Mouse (Mus musculus) layer of hippocampus, adult 18-20 months (tissue): Measurements from ENCODE around the gene Gm6351. TPM values are rescaled to one million over a fixed set of nuclear protein-coding genes. Genes with fewer than 3 reads are reported as not detected.
"Not testable (repeated sequence)": the region's sequence is repeated elsewhere in the genome, so short reads cannot be mapped to it uniquely, and the experiment has no call there.

Source experiments
- DNase-seq, 2 experiments: peaks; one replicate each; pipeline ENCODE4 v3.0.0; 2022; ENCODE audit warnings: low spot score in 2 of 2
- long read RNA-seq: library from polyadenylated mRNA; stranded (forward); transcript quantifications from one replicate; pipeline ENCODE4 v2.0.0, GENCODE M21; 2021
- total RNA-seq, 2 experiments: library from RNA; stranded (reverse); gene quantifications; 2 replicates each; pipeline ENCODE4 v1.2.3; 2021

Gm6351 gene
- not detected for total RNA-seq
- long read RNA-seq = 0 reads

DNA sequence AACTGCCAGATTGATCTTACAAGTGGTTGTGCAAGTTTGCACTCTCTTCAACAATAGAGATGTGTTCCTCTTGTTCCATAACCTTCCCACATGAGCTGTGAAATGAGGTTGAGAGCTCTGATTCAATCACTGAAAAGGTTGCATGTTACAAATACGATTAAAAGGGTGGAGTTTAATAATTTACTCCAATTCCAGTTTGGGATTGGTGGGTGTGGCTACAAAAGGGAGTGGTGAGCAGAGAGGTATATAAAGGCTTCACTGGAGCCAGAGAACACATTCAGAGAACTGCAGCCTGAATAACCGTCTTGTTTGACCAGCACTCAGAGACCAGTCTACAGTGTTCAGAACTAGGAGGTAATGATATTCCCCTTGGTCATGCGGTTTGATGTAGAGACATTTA is at the start of gene Gm6351:
Gm6351 (plus strand) TSS at position 301 of the 400 bp plus-strand sequence.
- DNase-seq = not testable (repeated sequence)

DNA sequence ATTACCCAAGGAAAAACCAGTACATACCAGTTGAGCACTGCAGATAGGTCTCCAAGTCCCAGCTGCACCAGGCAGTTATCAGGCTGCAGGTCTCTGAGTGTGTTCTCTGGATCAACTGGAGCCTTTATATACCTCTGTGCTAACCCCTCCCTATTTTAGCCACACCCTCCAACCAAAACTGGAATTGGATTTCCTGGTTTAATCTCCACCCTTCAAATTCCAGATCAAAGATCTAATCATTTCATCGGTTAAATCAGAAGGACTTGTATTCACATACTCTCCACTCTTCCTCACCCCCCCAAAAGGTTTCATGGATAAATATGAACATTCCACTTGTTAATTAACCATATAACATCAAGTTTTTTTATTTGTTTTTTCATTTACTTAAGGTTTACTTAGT is 5.7 kb upstream of the Gm6351 start, which contains the start of gene BC061212:
BC061212 (minus strand) TSS at position 101 of the 400 bp plus-strand sequence.
- DNase-seq = not testable (repeated sequence)

Other genes starting within 250 kb of the Gm6351 start
- not detected for gene Gm7792, start 232.6 kb upstream of the Gm6351 start, total RNA-seq
- gene Gm16429, start 147.3 kb upstream of the Gm6351 start, total RNA-seq = not detected
- not detected for gene BC061212, start 5.8 kb upstream of the Gm6351 start, total RNA-seq
- gene Gm3106, start 141.6 kb downstream of the Gm6351 start, total RNA-seq = not detected
- not detected for gene A430089I19Rik, start 230.4 kb downstream of the Gm6351 start, total RNA-seq
- gene Gm6502, start 238.1 kb downstream of the Gm6351 start, total RNA-seq = not detected